Mouse (Mus musculus): ENCODE results near the gene Selp. TPM values are rescaled to one million over a fixed set of nuclear protein-coding genes. Genes with fewer than 3 reads are reported as not detected.

Gene Selp
- polyA plus RNA-seq, 1 experiment from 2014 or later: not detected

DNA sequence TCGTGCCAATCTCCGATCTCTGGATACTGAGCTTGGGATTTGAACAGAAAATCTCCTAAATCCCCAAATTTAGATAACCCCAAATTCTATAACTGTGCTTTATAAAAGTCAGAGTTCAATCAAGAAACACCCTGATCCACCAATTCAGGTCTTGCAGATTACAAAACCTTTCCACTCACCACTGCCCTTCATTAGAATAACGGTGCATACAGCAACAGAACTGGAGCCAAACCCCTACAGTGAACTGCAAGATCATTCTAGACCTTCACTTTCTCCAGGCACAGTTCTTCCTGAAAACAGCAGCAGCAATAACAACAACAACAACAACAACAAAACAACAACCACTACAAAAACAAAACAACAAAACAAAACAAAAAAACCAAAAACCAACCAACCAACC lies 28.3 kb upstream of the Selp start:
- H3K36me3 ChIP-seq (replicated peaks): no peaks in the 10 kb centered on the region
- H3K27me3 ChIP-seq (ENCODE audit: poor library complexity, severe bottlenecking): no peaks in the 10 kb centered on the region
- H3K27ac ChIP-seq: no peak overlapping the region
- H3K4me3 ChIP-seq: no peak overlapping the region
- no peak for DNase-seq (ENCODE audit: extremely low spot score, low spot score)
- no peaks in the 10 kb centered on the region for H3K4me1 ChIP-seq
- no peaks in the 10 kb centered on the region for H3K9me3 ChIP-seq
- WGBS: 87% methylated on average over 3 of the region's 3 CpGs

GRCm38 (mm10) chr1:164087872-164088271 lies 27.2 kb upstream of the Selp start:
- no peaks in the 10 kb centered on the region for H3K36me3 ChIP-seq (replicated peaks)
- no peak for DNase-seq (ENCODE audit: extremely low spot score, low spot score)
- no peak overlapping the region for H3K27ac ChIP-seq
- no peaks in the 10 kb centered on the region for H3K9me3 ChIP-seq
- no peaks in the 10 kb centered on the region for H3K4me1 ChIP-seq
- H3K4me3 ChIP-seq: no peak overlapping the region
- H3K27me3 ChIP-seq (ENCODE audit: poor library complexity, severe bottlenecking): no peaks in the 10 kb centered on the region
- WGBS: 93% methylated on average over 5 of the region's 5 CpGs

DNA sequence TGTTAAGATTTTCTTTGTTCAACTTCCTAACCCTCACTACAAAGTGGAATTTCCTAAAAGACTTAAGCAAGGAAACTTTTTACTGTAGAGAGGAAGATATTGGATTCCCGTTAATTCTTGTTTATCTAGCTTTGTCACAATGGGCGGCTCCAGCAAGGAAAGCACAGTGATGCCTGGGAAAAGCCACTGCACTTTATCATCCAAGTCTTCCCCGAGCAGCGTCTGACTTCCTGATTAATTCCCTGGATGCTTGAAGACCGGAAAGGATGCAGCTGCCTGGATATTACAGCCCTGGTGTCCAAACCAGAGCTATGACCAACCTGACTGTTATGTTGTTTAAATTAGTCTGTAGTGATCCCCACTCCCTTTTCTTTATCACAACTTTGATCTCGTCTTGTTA lies 18.3 kb upstream of the Selp start:
- DNase-seq (ENCODE audit: extremely low spot score, low spot score): no peak

DNA sequence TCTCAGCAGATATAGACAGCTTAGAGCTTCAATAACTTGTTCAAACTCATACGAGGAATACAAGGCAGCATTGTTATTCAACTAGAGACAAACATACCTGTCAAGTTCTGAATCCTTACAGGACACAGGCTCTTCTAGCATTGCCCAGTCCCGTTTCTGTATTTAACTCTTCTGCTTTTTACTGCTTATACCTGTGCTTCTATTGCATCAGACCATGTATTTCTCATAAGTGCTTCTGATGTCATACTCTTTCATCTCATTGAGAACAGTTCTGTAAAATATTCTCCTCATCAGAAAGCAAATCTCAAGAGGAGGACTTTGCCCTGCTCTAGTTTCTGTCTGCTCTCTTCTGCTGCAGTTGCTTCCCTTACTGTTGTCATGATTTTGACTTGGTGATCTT lies 17.2 kb upstream of the Selp start:
- H3K4me3 ChIP-seq: no peak overlapping the region
- H3K27me3 ChIP-seq (ENCODE audit: poor library complexity, severe bottlenecking): no peaks in the 10 kb centered on the region
- H3K9me3 ChIP-seq: no peaks in the 10 kb centered on the region
- DNase-seq (ENCODE audit: extremely low spot score, low spot score): no peak
- H3K36me3 ChIP-seq (replicated peaks): no peaks in the 10 kb centered on the region
- WGBS: 80% methylated on average over 2 of the region's 2 CpGs
- no peak overlapping the region for H3K27ac ChIP-seq
- no peaks in the 10 kb centered on the region for H3K4me1 ChIP-seq

More for the DNA sequence above, 18.3 kb upstream of the Selp start:
- no peak overlapping the region for H3K27ac ChIP-seq
- H3K36me3 ChIP-seq (replicated peaks): no peaks in the 10 kb centered on the region
- no peaks in the 10 kb centered on the region for H3K27me3 ChIP-seq (ENCODE audit: poor library complexity, severe bottlenecking)
- H3K4me1 ChIP-seq: no peaks in the 10 kb centered on the region
- 80% methylated on average over 6 of the region's 6 CpGs for WGBS
- H3K9me3 ChIP-seq: no peaks in the 10 kb centered on the region
- H3K4me3 ChIP-seq: no peak overlapping the region

DNA sequence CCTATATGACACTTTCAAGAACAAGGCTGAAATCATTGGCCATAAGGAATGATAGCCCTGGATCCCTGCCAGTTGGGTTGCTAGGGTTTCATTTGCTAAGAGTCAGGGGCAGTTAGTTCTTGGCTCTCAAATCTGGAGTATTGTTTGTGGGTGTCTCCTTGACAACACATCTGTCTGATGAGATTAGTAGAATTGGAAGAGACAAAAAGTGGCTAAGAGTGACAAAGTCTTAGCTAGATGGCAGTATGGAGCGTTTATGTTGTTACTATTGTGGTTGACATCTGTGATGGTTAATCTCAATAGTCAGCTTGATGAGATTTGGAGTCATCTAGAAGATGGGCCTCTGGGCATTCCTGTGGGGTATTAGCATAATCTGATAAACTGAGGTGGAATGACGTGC lies 16.7 kb upstream of the Selp start:
- DNase-seq (ENCODE audit: extremely low spot score, low spot score): no peak

DNA sequence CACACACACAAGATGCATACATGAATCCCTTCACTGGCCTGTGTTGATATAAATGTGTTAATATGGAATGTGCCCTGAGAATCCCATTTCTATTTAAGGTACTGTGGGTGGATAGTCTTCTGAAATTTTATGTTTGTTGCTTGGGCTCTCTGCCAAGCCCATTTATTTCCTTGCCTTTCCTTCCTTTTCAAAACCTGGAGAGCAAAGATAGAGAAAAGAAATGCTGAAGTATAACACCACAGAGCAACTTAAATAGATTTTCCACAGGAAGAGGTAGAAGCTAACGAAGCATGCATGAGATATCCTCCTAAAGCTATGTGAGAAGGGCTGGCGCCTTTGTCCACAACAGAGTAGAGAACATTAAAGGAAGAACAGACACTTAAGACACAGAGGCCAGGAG lies 5.3 kb upstream of the Selp start:
- Histone ChIP-seq H3K4me3 (no peak overlapping the region), H3K9me3 (no peaks in the 10 kb centered on the region), H3K36me3 (replicated peaks) (no peaks in the 10 kb centered on the region), H3K4me1 (no peaks in the 10 kb centered on the region), H3K27ac (no peak overlapping the region), H3K27me3 (ENCODE audit: poor library complexity, severe bottlenecking) (no peaks in the 10 kb centered on the region)
- no peak for DNase-seq (ENCODE audit: extremely low spot score, low spot score)
- 96% methylated on average over 2 of the region's 2 CpGs for WGBS

More for the DNA sequence above, 16.7 kb upstream of the Selp start:
- no peaks in the 10 kb centered on the region for H3K4me1 ChIP-seq
- H3K27ac ChIP-seq: no peak overlapping the region
- WGBS: 75% methylated on average over 2 of the region's 2 CpGs
- H3K9me3 ChIP-seq: no peaks in the 10 kb centered on the region
- no peaks in the 10 kb centered on the region for H3K36me3 ChIP-seq (replicated peaks)
- no peak overlapping the region for H3K4me3 ChIP-seq
- no peaks in the 10 kb centered on the region for H3K27me3 ChIP-seq (ENCODE audit: poor library complexity, severe bottlenecking)

DNA sequence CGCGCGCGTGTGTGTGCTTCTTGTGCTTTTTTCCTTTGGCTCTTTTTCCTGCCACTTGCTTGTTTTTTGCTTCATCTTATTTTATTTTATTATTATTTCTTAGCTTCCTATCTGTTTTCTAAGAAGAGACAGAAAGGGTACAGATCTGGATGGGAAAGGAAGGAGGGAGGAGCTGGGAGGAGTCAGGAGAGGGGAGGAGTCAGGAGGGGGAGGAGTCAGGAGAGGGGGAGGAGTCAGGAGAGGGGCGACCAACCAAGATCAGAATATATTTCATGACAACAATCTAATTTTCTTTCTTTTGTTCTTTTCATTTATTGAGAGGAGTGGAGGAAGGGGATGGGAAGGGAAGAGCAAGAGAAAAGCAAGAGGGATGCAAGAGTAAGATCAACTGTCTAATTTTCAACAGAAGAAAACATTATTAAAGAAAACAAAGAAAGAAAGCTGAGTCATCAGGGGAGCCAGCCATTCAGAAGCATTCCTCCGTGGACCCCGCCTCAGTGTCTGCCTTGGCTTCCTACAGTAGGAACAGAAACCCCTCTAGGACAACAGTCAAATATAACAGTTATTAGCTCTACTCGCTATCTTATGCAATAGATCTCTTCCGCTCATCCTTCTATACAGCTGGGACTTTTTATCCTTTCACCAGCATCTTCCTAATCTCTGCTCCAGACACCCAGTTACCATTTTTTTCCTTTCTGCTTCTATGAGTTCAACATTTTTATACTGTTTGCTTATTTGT lies 4.3 kb upstream of the Selp start:
- Histone ChIP-seq H3K27ac (no peak overlapping the region), H3K4me3 (no peak overlapping the region), H3K27me3 (ENCODE audit: poor library complexity, severe bottlenecking) (no peaks in the 10 kb centered on the region), H3K9me3 (no peaks in the 10 kb centered on the region), H3K36me3 (replicated peaks) (no peaks in the 10 kb centered on the region), H3K4me1 (peaks cover 9% of the 10 kb centered on the region)
- no peak for DNase-seq (ENCODE audit: extremely low spot score, low spot score)
- WGBS: 97% methylated on average over 9 of the region's 9 CpGs

DNA sequence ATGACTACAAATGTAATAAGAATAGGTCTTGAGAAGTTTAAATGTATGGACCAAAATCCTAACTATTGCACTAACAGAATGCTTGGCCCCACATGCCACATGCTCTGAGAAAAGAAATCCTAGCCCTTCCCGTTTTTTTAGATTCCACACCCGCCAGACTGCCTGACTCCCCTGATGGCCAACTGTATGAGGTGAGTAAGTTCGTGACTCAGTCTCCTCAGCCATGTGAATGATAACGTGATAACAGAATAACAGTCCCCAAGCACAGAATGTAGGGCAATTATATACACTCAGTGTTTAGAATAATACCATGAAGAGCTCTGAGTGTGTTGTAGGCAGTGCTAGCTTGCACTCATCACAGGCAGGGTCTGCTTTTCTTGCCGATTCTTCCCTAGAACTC lies 784 bp upstream of the Selp start:
- Histone ChIP-seq H3K4me1 (peaks cover 10% of the 10 kb centered on the region), H3K27ac (no peak overlapping the region), H3K36me3 (replicated peaks) (no peaks in the 10 kb centered on the region), H3K27me3 (ENCODE audit: poor library complexity, severe bottlenecking) (no peaks in the 10 kb centered on the region), H3K9me3 (no peaks in the 10 kb centered on the region), H3K4me3 (no peak overlapping the region)
- DNase-seq (ENCODE audit: extremely low spot score, low spot score): no peak
- 85% methylated on average over 5 of the region's 5 CpGs for WGBS

GRCm38 (mm10) chr1:164115647-164116046 lies 583 bp downstream of the Selp start:
- Histone ChIP-seq H3K27me3 (ENCODE audit: poor library complexity, severe bottlenecking) (no peaks in the 10 kb centered on the region), H3K27ac (no peak overlapping the region), H3K9me3 (no peaks in the 10 kb centered on the region), H3K4me1 (peaks cover 10% of the 10 kb centered on the region), H3K36me3 (replicated peaks) (no peaks in the 10 kb centered on the region), H3K4me3 (no peak overlapping the region)
- DNase-seq (ENCODE audit: extremely low spot score, low spot score): no peak
- 78% methylated on average over 6 of the region's 6 CpGs for WGBS

GRCm38 (mm10) chr1:164117869-164118268 lies 2.8 kb downstream of the Selp start:
- DNase-seq (ENCODE audit: extremely low spot score, low spot score): no peak
- WGBS: 93% methylated on average over 6 of the region's 6 CpGs
- no peak overlapping the region for H3K4me3 ChIP-seq

DNA sequence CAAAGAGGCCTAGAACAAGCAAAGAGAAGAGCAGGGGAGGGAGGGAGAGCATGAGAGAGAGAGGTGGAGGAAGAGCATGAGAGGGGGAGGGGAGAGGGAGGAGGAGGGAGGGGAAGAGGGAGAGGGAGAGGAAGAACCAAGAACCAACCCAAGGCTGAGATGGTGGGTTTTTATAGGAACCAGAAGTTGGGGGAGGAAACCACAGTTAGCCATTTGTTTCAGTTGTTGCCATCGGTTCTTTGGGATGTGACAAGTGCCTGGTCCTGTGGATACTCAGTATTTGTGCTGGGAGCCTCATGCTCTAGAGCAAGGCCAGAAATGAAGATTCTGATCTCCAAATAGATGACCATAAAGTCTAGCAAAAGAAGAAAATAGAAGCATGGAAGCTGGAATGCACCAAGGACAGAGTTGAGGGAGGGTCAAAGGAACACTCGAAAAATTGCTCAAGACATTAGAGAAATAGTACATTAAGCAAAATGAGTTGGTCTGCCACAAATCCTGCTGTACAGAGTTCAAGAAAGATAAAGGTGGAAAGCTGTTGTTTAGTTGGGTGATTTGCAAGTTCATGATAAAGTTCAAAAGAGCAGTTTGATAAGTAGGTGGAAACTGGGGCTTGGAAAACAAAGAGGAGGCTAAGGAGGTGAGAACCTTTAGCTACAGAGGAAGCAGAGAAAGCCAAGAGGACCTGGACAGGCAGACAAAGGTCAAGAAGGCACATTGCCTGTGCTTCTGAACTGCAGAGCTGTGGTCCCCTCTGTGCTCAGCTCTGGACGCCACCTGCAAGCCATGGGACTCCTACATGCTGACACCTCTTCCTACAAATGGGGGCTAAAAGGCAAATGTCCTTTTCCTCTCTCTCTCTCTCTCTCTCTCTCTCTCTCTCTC lies 5.1 kb downstream of the Selp start:
- WGBS: 80% methylated on average over 3 of the region's 3 CpGs
- H3K4me1 ChIP-seq: peaks cover 7% of the 10 kb centered on the region

More at GRCm38 (mm10) chr1:164117869-164118268, 2.8 kb downstream of the Selp start:
- Histone ChIP-seq H3K4me1 (peaks cover 10% of the 10 kb centered on the region), H3K27ac (no peak overlapping the region), H3K36me3 (replicated peaks) (no peaks in the 10 kb centered on the region), H3K27me3 (ENCODE audit: poor library complexity, severe bottlenecking) (no peaks in the 10 kb centered on the region), H3K9me3 (no peaks in the 10 kb centered on the region)

GRCm38 (mm10) chr1:164120777-164121158 lies 5.7 kb downstream of the Selp start:
- Histone ChIP-seq H3K27me3 (ENCODE audit: poor library complexity, severe bottlenecking) (no peaks in the 10 kb centered on the region), H3K9me3 (no peaks in the 10 kb centered on the region), H3K27ac (no peak overlapping the region), H3K4me3 (no peak overlapping the region), H3K36me3 (replicated peaks) (no peaks in the 10 kb centered on the region), H3K4me1 (peaks cover under 1% of the 10 kb centered on the region; the same call in 1 of the 2 replicates)
- 93% methylated on average over 3 of the region's 3 CpGs for WGBS
- DNase-seq (ENCODE audit: extremely low spot score, low spot score): no peak

More for the DNA sequence above, 5.1 kb downstream of the Selp start:
- H3K27me3 ChIP-seq (ENCODE audit: poor library complexity, severe bottlenecking): no peaks in the 10 kb centered on the region
- H3K4me3 ChIP-seq: no peak overlapping the region
- H3K36me3 ChIP-seq (replicated peaks): no peaks in the 10 kb centered on the region
- H3K27ac ChIP-seq: no peak overlapping the region
- no peaks in the 10 kb centered on the region for H3K9me3 ChIP-seq
- no peak for DNase-seq (ENCODE audit: extremely low spot score, low spot score)

DNA sequence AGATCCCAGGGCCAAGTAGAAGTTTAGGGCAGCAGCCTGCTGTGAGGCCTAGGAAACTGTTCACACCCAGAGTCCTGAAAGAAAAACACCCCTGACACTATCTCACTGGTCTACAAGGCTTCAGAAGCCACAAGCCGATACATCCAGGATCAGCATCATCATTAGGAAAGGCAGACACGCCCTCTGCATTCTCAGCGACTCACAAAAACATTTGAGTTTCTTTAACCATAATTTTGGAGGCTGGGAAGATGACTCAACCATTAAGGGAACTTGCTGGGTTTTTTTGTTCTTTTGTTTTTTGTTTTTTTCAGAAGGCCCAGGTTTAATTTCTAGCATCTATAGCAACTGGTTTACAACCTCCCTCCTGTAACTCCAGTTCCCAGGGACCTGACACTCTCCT lies 8.8 kb downstream of the Selp start:
- Histone ChIP-seq H3K9me3 (peaks cover 4% of the 10 kb centered on the region; the same call in 1 of the 2 replicates), H3K27me3 (ENCODE audit: poor library complexity, severe bottlenecking) (no peaks in the 10 kb centered on the region), H3K27ac (no peak overlapping the region), H3K4me1 (no peaks in the 10 kb centered on the region), H3K36me3 (replicated peaks) (no peaks in the 10 kb centered on the region), H3K4me3 (no peak overlapping the region)
- no peak for DNase-seq (ENCODE audit: extremely low spot score, low spot score)
- WGBS: 82% methylated on average over 3 of the region's 3 CpGs
